Mouse (Mus musculus) bone marrow, adult 2 months (tissue): Measurements from ENCODE around the gene Umodl1.

ENCODE experiments used
- CTCF ChIP-seq: fragments of 200-500 bp; IDR thresholded peaks from 2 replicates; pipeline ENCODE4 v1.5.1; 2011; ENCODE audit warnings: low read length, control low read depth; ENCODE audit not compliant: control insufficient read depth, insufficient read depth
- POLR2A ChIP-seq: fragments of 200-500 bp; IDR thresholded peaks from 2 replicates; pipeline ENCODE4 v1.6.1; 2011; ENCODE audit warnings: low read depth, mild to moderate bottlenecking, control low read depth, low read length, borderline replicate concordance; ENCODE audit not compliant: control insufficient read depth

DNA sequence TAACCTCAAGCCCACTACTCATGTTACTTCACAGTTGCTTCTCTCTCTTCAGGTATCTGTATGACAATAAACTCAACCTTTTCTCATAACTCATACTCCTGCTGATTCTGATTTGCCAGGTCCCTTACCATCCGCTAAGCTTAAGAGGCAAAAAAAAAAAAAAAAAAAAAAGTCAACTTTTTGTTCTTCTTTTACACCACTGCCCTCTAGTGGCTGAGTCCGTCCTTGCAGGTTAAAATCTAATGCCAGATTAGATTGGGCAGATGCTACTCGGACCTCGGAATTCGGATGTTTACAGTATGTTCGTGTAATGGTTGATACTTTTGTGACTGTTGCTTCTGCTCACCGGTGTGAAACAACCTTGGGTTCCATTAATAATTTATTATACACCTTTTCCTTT, 3.7 kb upstream of the Umodl1 start:
- no peak for TF ChIP-seq CTCF
- TF ChIP-seq POLR2A = no peak
